Mouse (Mus musculus): ENCODE results near the gene Usp29. TPM values are rescaled to one million over a fixed set of nuclear protein-coding genes. Genes with fewer than 3 reads are reported as not detected.

Gene Usp29
- polyA plus RNA-seq, 1 experiment, result not detected

- Histone ChIP-seq H3K4me3 (ENCODE audit: extremely low read depth, insufficient read depth, insufficient read length) (no peak overlapping the region), H3K36me3 (ENCODE audit: control insufficient read depth, insufficient read depth, low read length) (no peaks in the 10 kb centered on the region), H3K27ac (ENCODE audit: insufficient read depth, low read length) (no peak overlapping the region), H3K27me3 (ENCODE audit: control insufficient read depth, insufficient read depth, low read length) (no peaks in the 10 kb centered on the region), H3K4me1 (ENCODE audit: control insufficient read depth, insufficient read depth, insufficient read length) (no peaks in the 10 kb centered on the region)
- no peak for TF ChIP-seq POLR2A (IDR thresholded peaks at IDR 0.05; ENCODE audit: low read depth, low read length)
- TF ChIP-seq CTCF (IDR thresholded peaks at IDR 0.05; ENCODE audit: extremely low read depth, insufficient read depth, insufficient read length, insufficient replicate concordance), result no peak
- WGBS, result 58% methylated on average over 4 of the region's 4 CpGs
- DNase-seq (ENCODE audit: low read depth in 1 of 2, low spot score in 2 of 2), result no peak
Observed at GRCm38 (mm10) chr7:6731930-6732329, 1.6 kb downstream of the Usp29 start.

- Histone ChIP-seq H3K27ac (ENCODE audit: insufficient read depth, low read length) (no peak overlapping the region), H3K4me3 (ENCODE audit: extremely low read depth, insufficient read depth, insufficient read length) (no peak overlapping the region), H3K27me3 (ENCODE audit: control insufficient read depth, insufficient read depth, low read length) (no peaks in the 10 kb centered on the region), H3K36me3 (ENCODE audit: control insufficient read depth, insufficient read depth, low read length) (no peaks in the 10 kb centered on the region), H3K4me1 (ENCODE audit: control insufficient read depth, insufficient read depth, insufficient read length) (no peaks in the 10 kb centered on the region)
- 84% methylated on average over 1 of the region's 1 CpGs for WGBS
- TF ChIP-seq POLR2A (IDR thresholded peaks at IDR 0.05; ENCODE audit: low read depth, low read length), result no peak
- TF ChIP-seq CTCF (IDR thresholded peaks at IDR 0.05; ENCODE audit: extremely low read depth, insufficient read depth, insufficient read length, insufficient replicate concordance), result no peak
- no peak for DNase-seq (ENCODE audit: low read depth in 1 of 2, low spot score in 2 of 2)
Observed at GRCm38 (mm10) chr7:6736060-6736459, 5.7 kb downstream of the Usp29 start.

GRCm38 (mm10) chr7:6744281-6744904 is 14.0 kb downstream of the Usp29 start:
- H3K4me1 ChIP-seq (ENCODE audit: control insufficient read depth, insufficient read depth, insufficient read length), result no peaks in the 10 kb centered on the region
- H3K4me3 ChIP-seq (ENCODE audit: extremely low read depth, insufficient read depth, insufficient read length), result no peak overlapping the region
- WGBS, result 58% methylated on average over 10 of the region's 10 CpGs
- no peak for DNase-seq (ENCODE audit: low read depth in 1 of 2, low spot score in 2 of 2)
- H3K27me3 ChIP-seq (ENCODE audit: control insufficient read depth, insufficient read depth, low read length), result no peaks in the 10 kb centered on the region
- H3K36me3 ChIP-seq (ENCODE audit: control insufficient read depth, insufficient read depth, low read length), result no peaks in the 10 kb centered on the region
- no peak for TF ChIP-seq POLR2A (IDR thresholded peaks at IDR 0.05; ENCODE audit: low read depth, low read length)
- no peak for TF ChIP-seq CTCF (IDR thresholded peaks at IDR 0.05; ENCODE audit: extremely low read depth, insufficient read depth, insufficient read length, insufficient replicate concordance)
- H3K27ac ChIP-seq (ENCODE audit: insufficient read depth, low read length), result no peak overlapping the region

GRCm38 (mm10) chr7:6749196-6749595 is 18.8 kb downstream of the Usp29 start:
- Histone ChIP-seq H3K4me1 (ENCODE audit: control insufficient read depth, insufficient read depth, insufficient read length) (no peaks in the 10 kb centered on the region), H3K27ac (ENCODE audit: insufficient read depth, low read length) (no peak overlapping the region), H3K36me3 (ENCODE audit: control insufficient read depth, insufficient read depth, low read length) (no peaks in the 10 kb centered on the region), H3K4me3 (ENCODE audit: extremely low read depth, insufficient read depth, insufficient read length) (no peak overlapping the region), H3K27me3 (ENCODE audit: control insufficient read depth, insufficient read depth, low read length) (no peaks in the 10 kb centered on the region)
- 79% methylated on average over 7 of the region's 7 CpGs for WGBS
- TF ChIP-seq POLR2A (IDR thresholded peaks at IDR 0.05; ENCODE audit: low read depth, low read length), result no peak
- no peak for TF ChIP-seq CTCF (IDR thresholded peaks at IDR 0.05; ENCODE audit: extremely low read depth, insufficient read depth, insufficient read length, insufficient replicate concordance)
- DNase-seq (ENCODE audit: low read depth in 1 of 2, low spot score in 2 of 2), result no peak

GRCm38 (mm10) chr7:6753440-6753839 is 23.1 kb downstream of the Usp29 start:
- Histone ChIP-seq H3K36me3 (ENCODE audit: control insufficient read depth, insufficient read depth, low read length) (no peaks in the 10 kb centered on the region), H3K4me3 (ENCODE audit: extremely low read depth, insufficient read depth, insufficient read length) (no peak overlapping the region), H3K27me3 (ENCODE audit: control insufficient read depth, insufficient read depth, low read length) (no peaks in the 10 kb centered on the region), H3K4me1 (ENCODE audit: control insufficient read depth, insufficient read depth, insufficient read length) (no peaks in the 10 kb centered on the region), H3K27ac (ENCODE audit: insufficient read depth, low read length) (no peak overlapping the region)
- 65% methylated on average over 4 of the region's 4 CpGs for WGBS
- no peak for DNase-seq (ENCODE audit: low read depth in 1 of 2, low spot score in 2 of 2)
- no peak for TF ChIP-seq CTCF (IDR thresholded peaks at IDR 0.05; ENCODE audit: extremely low read depth, insufficient read depth, insufficient read length, insufficient replicate concordance)
- TF ChIP-seq POLR2A (IDR thresholded peaks at IDR 0.05; ENCODE audit: low read depth, low read length), result no peak

GRCm38 (mm10) chr7:6756777-6757291 is 26.5 kb downstream of the Usp29 start:
- no peak for TF ChIP-seq CTCF (IDR thresholded peaks at IDR 0.05; ENCODE audit: extremely low read depth, insufficient read depth, insufficient read length, insufficient replicate concordance)
- no peak for TF ChIP-seq POLR2A (IDR thresholded peaks at IDR 0.05; ENCODE audit: low read depth, low read length)
- Histone ChIP-seq H3K27me3 (ENCODE audit: control insufficient read depth, insufficient read depth, low read length) (no peaks in the 10 kb centered on the region), H3K36me3 (ENCODE audit: control insufficient read depth, insufficient read depth, low read length) (no peaks in the 10 kb centered on the region), H3K27ac (ENCODE audit: insufficient read depth, low read length) (no peak overlapping the region), H3K4me1 (ENCODE audit: control insufficient read depth, insufficient read depth, insufficient read length) (no peaks in the 10 kb centered on the region), H3K4me3 (ENCODE audit: extremely low read depth, insufficient read depth, insufficient read length) (no peak overlapping the region)
- DNase-seq (ENCODE audit: low read depth in 1 of 2, low spot score in 2 of 2), result no peak
- 79% methylated on average over 4 of the region's 4 CpGs for WGBS

- no peak for TF ChIP-seq POLR2A (IDR thresholded peaks at IDR 0.05; ENCODE audit: low read depth, low read length)
- TF ChIP-seq CTCF (IDR thresholded peaks at IDR 0.05; ENCODE audit: extremely low read depth, insufficient read depth, insufficient read length, insufficient replicate concordance), result no peak
- no peak for DNase-seq (ENCODE audit: low read depth in 1 of 2, low spot score in 2 of 2)
- 78% methylated on average over 12 of the region's 12 CpGs for WGBS
- Histone ChIP-seq H3K27ac (ENCODE audit: insufficient read depth, low read length) (no peak overlapping the region), H3K27me3 (ENCODE audit: control insufficient read depth, insufficient read depth, low read length) (no peaks in the 10 kb centered on the region), H3K4me1 (ENCODE audit: control insufficient read depth, insufficient read depth, insufficient read length) (no peaks in the 10 kb centered on the region), H3K36me3 (ENCODE audit: control insufficient read depth, insufficient read depth, low read length) (no peaks in the 10 kb centered on the region), H3K4me3 (ENCODE audit: extremely low read depth, insufficient read depth, insufficient read length) (no peak overlapping the region)
Observed at GRCm38 (mm10) chr7:6759698-6760097, 29.3 kb downstream of the Usp29 start.
